Mouse (Mus musculus) stomach, postnatal 0 days (tissue): Measurements from ENCODE around the gene Cdca5. TPM values are rescaled to one million over a fixed set of nuclear protein-coding genes. Genes with fewer than 3 reads are reported as not detected.

Experiments used
- ATAC-seq: fragments of 200-750 bp; cut with Nextera tagmentation; 2 replicates; pipeline ENCODE4 v1.8.0; 2017; ENCODE audit not compliant: low FRiP score, low TSS enrichment
- DNase-seq: peaks from one replicate; pipeline ENCODE4 v3.0.0-alpha.2; 2016; ENCODE audit warnings: low spot score
- H3K27ac ChIP-seq: fragments of 300-500 bp; sonication (generic); replicated peaks from 2 replicates; pipeline ENCODE4 v1.5.1; 2014; ENCODE audit warnings: mild to moderate bottlenecking, control low read depth
- H3K27me3 ChIP-seq: fragments of 300-500 bp; sonication (generic); 2 replicates; pipeline ENCODE4 v1.6.1; 2014; ENCODE audit warnings: low read length; ENCODE audit not compliant: control insufficient read depth, insufficient read depth
- H3K36me3 ChIP-seq: fragments of 300-500 bp; sonication (generic); 2 replicates; pipeline ENCODE4 v1.6.1; 2014; ENCODE audit warnings: low read length, mixed read lengths; ENCODE audit not compliant: control insufficient read depth, insufficient read depth
- H3K4me1 ChIP-seq: fragments of 300-500 bp; sonication (generic); replicated peaks from 2 replicates; pipeline ENCODE4 v1.6.1; 2014; ENCODE audit warnings: antibody characterized with exemption; ENCODE audit not compliant: control insufficient read depth, insufficient read depth
- H3K4me2 ChIP-seq: fragments of 300-500 bp; sonication (generic); replicated peaks from 2 replicates; pipeline ENCODE4 v1.6.1; 2014; ENCODE audit warnings: low read depth, mild to moderate bottlenecking, control low read depth, moderate library complexity
- H3K4me3 ChIP-seq: fragments of 300-500 bp; sonication (generic); 2 replicates; pipeline ENCODE4 v1.5.1; 2014; ENCODE audit warnings: low read depth, low read length, control low read depth
- H3K9ac ChIP-seq: fragments of 300-500 bp; sonication (generic); 2 replicates; pipeline ENCODE4 v1.6.1; 2014; ENCODE audit warnings: mild to moderate bottlenecking, low read length, control low read depth, mixed read lengths
- H3K9me3 ChIP-seq: fragments of 300-500 bp; sonication (generic); 2 replicates; pipeline ENCODE4 v1.6.1; 2016; ENCODE audit warnings: low read length; ENCODE audit not compliant: control insufficient read depth
- CTCF ChIP-seq: IDR thresholded peaks from 2 replicates; pipeline ENCODE4 v1.5.1; 2016; ENCODE audit warnings: antibody characterized with exemption, low read depth, mild to moderate bottlenecking, moderate library complexity
- EP300 ChIP-seq: optimal IDR thresholded peaks from 2 replicates; pipeline ENCODE3; 2016; ENCODE audit warnings: antibody characterized with exemption
- WGBS: fragments of 180-500 bp; shearing (Covaris S2); extraction: QIAGEN DNeasy Blood & Tissue Kit; methylation state at CpG from one replicate; pipeline ENCODE4 v1.1.7; 2014; 5-methylcytosine and 5-hydroxymethylcytosine counted together
- polyA plus RNA-seq: library from polyadenylated mRNA; unstranded; fragments of >200 nt; fragmentation: Nextera tagmentation; extraction: Ambion mirVana; gene quantifications from 2 replicates; pipeline ENCODE4 v1.2.1, GENCODE M21; 2015

The Cdca5 gene
- 7.9 and 8.1 TPM in 2 replicates for polyA plus RNA-seq

DNA sequence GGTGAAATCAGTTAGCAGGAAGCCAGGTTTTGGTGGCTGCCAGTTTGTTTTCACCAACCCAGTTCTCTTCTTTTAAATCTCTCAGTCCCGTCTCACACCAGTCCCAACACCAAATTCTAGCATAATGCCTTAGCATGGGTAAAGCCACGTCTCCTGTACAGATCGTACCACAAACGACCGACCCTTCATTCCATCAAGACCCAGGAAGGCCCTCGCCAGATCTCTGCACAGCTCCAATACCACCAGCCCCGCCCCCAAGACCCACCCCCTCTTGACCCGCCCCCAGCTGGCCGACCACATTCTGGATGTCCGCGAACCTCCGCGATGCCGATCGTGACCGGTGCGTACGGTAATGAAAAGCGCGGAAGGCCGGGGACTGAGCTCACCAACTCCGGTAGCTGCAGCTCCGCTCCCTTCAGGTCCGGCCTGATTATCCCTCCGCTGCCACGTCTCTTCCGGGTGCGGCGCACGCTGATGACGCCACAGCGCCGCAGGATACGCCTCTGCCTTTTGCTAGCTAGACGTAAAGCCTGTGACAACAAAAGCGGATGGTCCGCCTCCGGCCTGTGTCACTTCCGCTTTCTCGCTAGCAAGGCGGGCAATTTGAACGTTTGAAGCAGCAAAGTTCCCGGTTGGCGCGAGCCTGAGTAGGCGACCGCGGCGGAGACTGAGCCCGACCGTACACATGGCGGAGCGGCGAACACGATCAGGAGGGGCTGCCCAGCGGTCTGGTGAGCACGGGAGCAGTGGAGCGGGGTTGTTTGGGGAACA is at the start of gene Cdca5, which contains the start of gene Zfpl1:
Cdca5 (plus strand) TSS at position 506 of the 771 bp plus-strand sequence.
Zfpl1 (minus strand) TSS at position 479 of the 771 bp plus-strand sequence.
- Histone ChIP-seq H3K27me3 (no peaks in the 10 kb centered on the region), H3K27ac (peak within 1 kb of the TSS; percentile 86), H3K4me3 (peak within 1 kb of the TSS; percentile 69), H3K36me3 (peaks cover 8% of the 10 kb centered on the region), H3K4me1 (peaks cover 2% of the 10 kb centered on the region; the same call in 1 of the 2 replicates), H3K9ac (peak within 1 kb of the TSS; percentile 79), H3K9me3 (no peaks in the 10 kb centered on the region), H3K4me2 (peak within 1 kb of the TSS; percentile 92)
- peak; percentile 96 for DNase-seq
- TF ChIP-seq CTCF (0 out of 2 replicates have a peak, but pooled peaks have one; percentile 1), EP300 (no peak)
- WGBS = under 1% methylated on average over 58 of the region's 58 CpGs
- ATAC-seq = peak; percentile 91

DNA sequence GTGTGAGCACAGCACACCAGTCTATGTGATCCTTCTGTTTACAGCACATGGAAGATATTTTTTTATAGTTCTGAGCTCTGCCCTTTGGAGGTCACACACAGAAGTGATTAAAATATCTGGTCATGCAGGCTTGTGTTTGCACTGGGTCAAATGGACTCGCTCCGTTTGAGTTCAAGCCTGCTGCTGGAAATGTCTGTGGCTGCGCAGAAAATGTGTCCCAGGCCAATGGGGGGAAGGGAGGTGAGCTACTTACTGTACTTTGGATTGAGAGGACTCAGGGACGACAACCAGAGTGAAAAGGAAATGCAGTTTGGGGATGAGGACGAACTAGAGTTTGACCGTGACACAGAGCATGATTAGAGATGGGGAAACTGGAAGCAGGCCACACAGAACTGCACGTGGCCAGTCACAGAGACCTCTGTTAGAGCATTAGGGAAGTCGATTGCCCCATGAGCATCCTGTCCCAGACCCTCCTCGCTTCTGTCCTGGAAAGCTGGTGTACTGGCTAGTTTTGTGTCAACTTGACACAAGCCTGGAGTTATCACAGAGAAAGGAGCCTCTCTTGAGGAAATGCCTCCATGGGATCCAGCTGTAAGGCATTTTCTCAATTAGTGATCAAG is 48.7 kb upstream of the Cdca5 start:
- H3K27me3 ChIP-seq = no peaks in the 10 kb centered on the region
- ATAC-seq (0 out of 2 replicates have a peak, but pooled peaks have one; percentile 24), DNase-seq (no peak)
- no peaks in the 10 kb centered on the region for H3K4me1 ChIP-seq
- H3K36me3 ChIP-seq = no peaks in the 10 kb centered on the region
- H3K4me2 ChIP-seq = no peak overlapping the region
- H3K4me3 ChIP-seq = no peak overlapping the region
- no peak overlapping the region for H3K27ac ChIP-seq
- TF ChIP-seq CTCF = no peak
- TF ChIP-seq EP300 = no peak
- 61% methylated on average over 9 of the region's 9 CpGs for WGBS
- no peak overlapping the region for H3K9ac ChIP-seq
- H3K9me3 ChIP-seq = no peaks in the 10 kb centered on the region

DNA sequence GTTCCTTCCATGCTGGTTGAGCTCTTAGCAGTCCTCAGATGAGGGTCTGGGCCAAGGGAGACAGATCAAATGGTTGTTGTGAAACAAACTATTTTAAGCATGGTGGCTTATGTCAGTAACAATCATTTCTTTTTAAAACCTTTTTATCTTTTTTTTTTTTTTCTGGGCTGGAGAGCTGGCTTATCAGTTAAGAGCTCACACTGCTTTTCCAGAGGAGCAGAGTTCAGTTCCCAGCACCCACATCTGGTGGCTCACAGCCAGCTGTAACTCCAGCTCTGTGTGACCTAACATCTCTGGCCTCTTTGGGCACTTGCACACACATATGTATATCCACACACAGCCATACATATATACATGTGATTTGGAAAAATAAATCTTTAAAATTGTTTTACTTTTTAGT is 47.1 kb upstream of the Cdca5 start:
- Histone ChIP-seq H3K27ac (no peak overlapping the region), H3K4me3 (no peak overlapping the region), H3K4me2 (no peak overlapping the region), H3K4me1 (no peaks in the 10 kb centered on the region), H3K9ac (no peak overlapping the region), H3K9me3 (no peaks in the 10 kb centered on the region), H3K36me3 (no peaks in the 10 kb centered on the region), H3K27me3 (no peaks in the 10 kb centered on the region)
- DNase-seq (no peak), ATAC-seq (no peak)
- no peak for TF ChIP-seq CTCF
- no peak for TF ChIP-seq EP300

DNA sequence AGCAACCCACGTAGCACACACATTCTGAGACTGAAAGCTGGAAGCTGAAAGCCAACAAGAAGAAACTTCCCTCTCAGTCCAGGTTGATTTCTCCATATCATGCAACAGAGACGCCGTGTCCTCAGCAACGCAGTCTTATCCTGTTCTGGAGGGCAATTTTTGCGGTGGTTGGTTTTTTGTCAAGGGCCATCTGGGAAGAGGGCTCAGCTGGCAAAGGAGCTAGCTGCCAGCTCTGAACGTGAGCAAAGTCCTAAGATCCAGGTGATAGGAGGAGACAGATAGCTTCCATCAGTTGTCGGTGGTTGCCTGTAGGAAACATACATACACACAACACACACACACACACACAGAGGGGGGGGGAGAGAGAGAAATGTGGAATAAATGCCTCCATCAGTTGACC is 46.5 kb upstream of the Cdca5 start:
- no peaks in the 10 kb centered on the region for H3K36me3 ChIP-seq
- 78% methylated on average over 7 of the region's 7 CpGs for WGBS
- no peak for ATAC-seq
- H3K4me3 ChIP-seq = no peak overlapping the region
- no peaks in the 10 kb centered on the region for H3K27me3 ChIP-seq
- H3K9me3 ChIP-seq = no peaks in the 10 kb centered on the region
- H3K4me1 ChIP-seq = no peaks in the 10 kb centered on the region
- no peak overlapping the region for H3K27ac ChIP-seq
- no peak for TF ChIP-seq EP300
- no peak for TF ChIP-seq CTCF
- H3K9ac ChIP-seq = no peak overlapping the region
- no peak overlapping the region for H3K4me2 ChIP-seq
- no peak for DNase-seq

DNA sequence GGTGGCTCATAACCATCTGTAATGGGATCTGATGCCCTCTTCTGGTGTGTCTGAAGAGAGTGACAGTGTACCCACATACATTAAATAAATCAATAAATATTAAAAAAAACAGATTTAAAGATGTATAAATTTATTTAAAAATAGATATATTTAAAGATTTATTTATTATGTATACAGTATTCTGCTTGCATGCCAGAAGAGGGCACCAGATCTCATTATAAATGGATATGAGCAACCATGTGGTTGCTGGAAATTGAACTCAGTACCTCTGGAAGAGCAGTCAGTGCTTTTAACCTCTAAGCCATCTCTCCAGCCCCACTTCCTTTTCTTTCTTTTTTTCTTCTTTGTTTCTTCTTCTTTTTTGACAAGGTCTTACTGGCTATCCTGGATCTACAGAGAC is 44.8 kb upstream of the Cdca5 start:
- TF ChIP-seq CTCF (peak; percentile 35), EP300 (no peak)
- Histone ChIP-seq H3K27me3 (no peaks in the 10 kb centered on the region), H3K27ac (no peak overlapping the region), H3K9ac (no peak overlapping the region), H3K4me2 (no peak overlapping the region), H3K4me1 (no peaks in the 10 kb centered on the region), H3K9me3 (no peaks in the 10 kb centered on the region), H3K36me3 (no peaks in the 10 kb centered on the region), H3K4me3 (no peak overlapping the region)
- ATAC-seq (no peak), DNase-seq (no peak)

DNA sequence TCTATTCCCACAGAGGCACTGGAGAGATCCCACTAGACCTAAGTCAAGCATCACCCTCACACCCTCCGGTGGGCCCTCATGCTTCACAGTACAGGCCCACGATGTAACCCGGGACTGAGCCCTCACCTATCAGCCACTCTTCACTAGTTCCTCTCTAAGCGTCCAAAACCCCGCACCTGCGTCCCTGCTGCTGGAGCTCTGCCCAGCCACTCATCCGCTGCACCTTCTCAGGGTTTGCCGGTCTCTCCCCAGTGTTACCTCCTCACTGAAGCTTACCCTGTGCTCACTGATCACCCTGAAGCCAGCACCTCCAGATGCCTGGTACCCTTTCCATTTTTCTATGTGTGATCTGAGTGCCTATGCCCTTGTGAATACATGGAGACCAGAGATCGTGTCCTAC is 42.5 kb upstream of the Cdca5 start:
- Histone ChIP-seq H3K9me3 (no peaks in the 10 kb centered on the region), H3K27me3 (no peaks in the 10 kb centered on the region), H3K9ac (no peak overlapping the region), H3K4me1 (no peaks in the 10 kb centered on the region), H3K4me3 (no peak overlapping the region), H3K27ac (no peak overlapping the region), H3K36me3 (no peaks in the 10 kb centered on the region), H3K4me2 (no peak overlapping the region)
- 82% methylated on average over 9 of the region's 9 CpGs for WGBS
- TF ChIP-seq EP300 (no peak), CTCF (no peak)
- ATAC-seq (no peak), DNase-seq (no peak)
